Mouse (Mus musculus) left cerebral cortex, adult 2 months (tissue): ENCODE data around the gene Sh2b1. TPM values are rescaled to one million over a fixed set of nuclear protein-coding genes. Genes with fewer than 3 reads are reported as not detected.

Experiments
- DNase-seq, 2 experiments: peaks; one replicate each; pipeline ENCODE4 v3.0.0; 2021 to 2022; ENCODE audit warnings: low spot score in 2 of 2, mixed read lengths in 1 of 2; ENCODE audit errors: extremely low spot score in 1 of 2
- H3K27ac ChIP-seq: fragments of 200-600 bp; 2 replicates; pipeline ENCODE4 v1.8.1; 2022
- H3K4me3 ChIP-seq: fragments of 200-600 bp; 2 replicates; pipeline ENCODE4 v1.8.1; 2022
- CTCF ChIP-seq: fragments of 200-600 bp; IDR thresholded peaks from 2 replicates; pipeline ENCODE4 v1.8.1; 2022; ENCODE audit warnings: antibody characterized with exemption, mild to moderate bottlenecking, moderate library complexity
- intact Hi-C: fragments of 180-260 bp; cut with DNase I; formaldehyde crosslinking; loops from one replicate; pipeline ENCODE4 v1.15.1; 2025
- total RNA-seq, 2 experiments: library from RNA; stranded (reverse); gene quantifications; 2 replicates each; pipeline ENCODE4 v1.2.3; 2021

Gene Sh2b1
- total RNA-seq, 2 experiments from 2014 or later = 76.5 to 78.3 TPM

DNA sequence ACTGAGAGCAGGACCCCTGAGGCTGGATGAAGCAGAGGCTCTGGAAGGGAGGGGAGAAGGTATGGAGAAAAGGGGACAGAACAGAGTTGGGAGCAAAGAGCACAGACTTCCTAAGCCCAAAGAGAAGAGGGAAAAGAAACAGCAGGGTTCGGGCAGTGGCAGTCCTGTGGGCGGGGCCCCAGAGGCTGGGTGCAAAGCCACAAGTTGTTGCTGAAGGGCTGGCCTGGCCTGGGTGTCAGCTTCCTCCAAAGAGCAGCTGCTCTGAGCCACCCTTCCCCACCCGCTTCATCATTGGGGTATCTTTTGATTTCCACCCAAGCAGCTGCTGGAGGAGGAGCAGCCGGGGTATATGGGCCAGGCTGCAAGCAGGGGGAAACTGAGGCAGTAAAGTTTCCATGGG is 11.1 kb downstream of the Sh2b1 start:
- intact Hi-C loops = no loop called here
- no peak overlapping the region for H3K27ac ChIP-seq
- DNase-seq = no peak
- no peak for TF ChIP-seq CTCF
- no peak overlapping the region for H3K4me3 ChIP-seq

DNA sequence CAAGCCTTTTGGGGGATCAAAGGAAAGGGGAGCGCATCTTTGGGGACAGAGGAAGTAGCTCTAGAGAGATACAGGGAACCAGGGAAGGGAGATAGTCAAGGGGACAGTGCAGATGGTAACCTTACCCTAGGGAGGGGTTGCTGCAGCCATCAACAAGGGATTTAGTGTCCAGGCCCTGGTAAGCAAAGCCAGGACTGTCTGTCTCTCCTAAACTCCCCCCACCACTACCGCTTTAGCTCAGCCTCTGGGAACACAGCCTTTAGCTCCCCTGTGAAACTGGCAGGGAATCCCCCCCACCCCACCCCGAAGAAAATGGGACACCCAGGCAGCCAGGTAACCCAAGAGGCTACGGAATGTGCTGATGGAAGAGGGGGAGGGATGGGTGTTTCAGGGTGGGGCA is 11.7 kb downstream of the Sh2b1 start:
- no peak for DNase-seq
- intact Hi-C loops = no loop called here
- Histone ChIP-seq H3K4me3 (no peak overlapping the region), H3K27ac (no peak overlapping the region)
- TF ChIP-seq CTCF = no peak

GRCm38 (mm10) chr7:126463004-126463403 is 12.2 kb downstream of the Sh2b1 start, which contains the start of gene Atp2a1:
Gene Atp2a1, minus strand, starts transcription at chr7:126463108.
- intact Hi-C loops = no loop called here
- no peak for DNase-seq
- Histone ChIP-seq H3K4me3 (no peak within 1 kb of the TSS), H3K27ac (no peak within 1 kb of the TSS)
- TF ChIP-seq CTCF = no peak

DNA sequence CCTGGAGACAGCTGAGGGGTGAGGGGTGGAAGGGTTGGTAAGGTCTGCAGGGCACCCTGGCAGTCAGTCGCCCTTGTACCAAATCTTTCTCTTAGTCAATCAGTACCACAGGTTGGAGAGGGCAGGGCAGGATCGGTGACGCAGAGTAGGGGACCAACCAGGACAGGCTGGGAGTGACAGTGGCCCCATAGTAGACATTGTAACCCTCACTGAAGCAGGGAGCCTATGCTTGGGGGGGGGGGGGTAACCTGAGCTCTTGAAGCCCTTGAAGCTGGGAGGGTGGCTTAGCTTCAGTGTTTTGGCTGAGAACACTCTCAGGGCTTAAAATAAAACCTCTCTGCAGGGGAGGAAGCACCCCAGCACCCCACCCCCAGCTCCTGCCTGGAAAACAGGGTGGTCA is 13.6 kb downstream of the Sh2b1 start:
- intact Hi-C loops = no loop called here
- no peak overlapping the region for H3K4me3 ChIP-seq
- no peak for DNase-seq
- H3K27ac ChIP-seq = no peak overlapping the region
- TF ChIP-seq CTCF = no peak

DNA sequence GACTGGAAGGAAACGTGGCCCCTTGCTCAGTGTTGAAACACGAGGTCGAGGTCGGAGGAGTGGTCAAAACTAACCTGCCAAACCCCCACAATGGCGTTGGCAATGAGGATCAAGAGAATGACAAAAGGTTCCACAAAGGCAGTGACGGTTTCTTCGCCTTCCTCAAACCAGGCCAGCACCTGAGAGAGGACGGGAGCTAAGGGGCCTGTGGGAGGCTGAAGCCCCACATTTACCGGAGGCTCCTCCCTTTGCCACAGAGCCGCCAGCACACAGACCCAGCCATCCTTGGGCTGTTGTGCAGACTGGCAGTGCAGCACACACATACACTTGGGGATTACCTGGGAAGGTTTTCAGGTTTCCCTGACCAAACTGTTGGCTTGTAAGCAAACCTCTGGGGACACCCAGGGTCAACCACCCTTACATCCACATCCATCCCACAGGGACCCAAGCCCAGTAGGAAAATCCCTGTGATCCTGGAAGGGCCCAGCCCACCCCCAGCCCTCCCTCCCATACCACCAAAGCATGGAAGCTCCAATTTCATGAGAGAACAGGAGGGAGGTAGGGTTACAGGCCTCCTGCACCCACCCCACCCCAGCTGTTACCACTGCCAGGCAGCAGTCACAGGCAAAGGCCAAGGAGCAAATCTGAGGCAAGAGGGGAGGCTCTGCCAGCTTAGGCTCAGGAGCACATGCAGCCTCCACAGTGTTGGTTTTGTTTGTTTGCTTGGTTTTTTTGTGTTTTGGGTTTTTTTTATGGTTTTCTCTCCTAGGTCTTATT is 14.4 kb downstream of the Sh2b1 start:
- no peak for DNase-seq
- intact Hi-C loops = no loop called here
- Histone ChIP-seq H3K4me3 (no peak overlapping the region), H3K27ac (no peak overlapping the region)
- no peak for TF ChIP-seq CTCF

- Histone ChIP-seq H3K27ac (no peak overlapping the region), H3K4me3 (no peak overlapping the region)
- TF ChIP-seq CTCF = no peak
- intact Hi-C loops = loop anchor here (5.0 kb wide), 1 partner anchor 127 kb away; no protein-coding TSS in a partner anchor
- no peak for DNase-seq
Measured at GRCm38 (mm10) chr7:126458844-126459618, 16.2 kb downstream of the Sh2b1 start.

GRCm38 (mm10) chr7:126458225-126458624 is 17.0 kb downstream of the Sh2b1 start:
- intact Hi-C loops = loop anchor here (5.0 kb wide), 1 partner anchor 126 kb away; no protein-coding TSS in a partner anchor
- no peak overlapping the region for H3K27ac ChIP-seq
- DNase-seq = no peak
- H3K4me3 ChIP-seq = no peak overlapping the region
- TF ChIP-seq CTCF = no peak

DNA sequence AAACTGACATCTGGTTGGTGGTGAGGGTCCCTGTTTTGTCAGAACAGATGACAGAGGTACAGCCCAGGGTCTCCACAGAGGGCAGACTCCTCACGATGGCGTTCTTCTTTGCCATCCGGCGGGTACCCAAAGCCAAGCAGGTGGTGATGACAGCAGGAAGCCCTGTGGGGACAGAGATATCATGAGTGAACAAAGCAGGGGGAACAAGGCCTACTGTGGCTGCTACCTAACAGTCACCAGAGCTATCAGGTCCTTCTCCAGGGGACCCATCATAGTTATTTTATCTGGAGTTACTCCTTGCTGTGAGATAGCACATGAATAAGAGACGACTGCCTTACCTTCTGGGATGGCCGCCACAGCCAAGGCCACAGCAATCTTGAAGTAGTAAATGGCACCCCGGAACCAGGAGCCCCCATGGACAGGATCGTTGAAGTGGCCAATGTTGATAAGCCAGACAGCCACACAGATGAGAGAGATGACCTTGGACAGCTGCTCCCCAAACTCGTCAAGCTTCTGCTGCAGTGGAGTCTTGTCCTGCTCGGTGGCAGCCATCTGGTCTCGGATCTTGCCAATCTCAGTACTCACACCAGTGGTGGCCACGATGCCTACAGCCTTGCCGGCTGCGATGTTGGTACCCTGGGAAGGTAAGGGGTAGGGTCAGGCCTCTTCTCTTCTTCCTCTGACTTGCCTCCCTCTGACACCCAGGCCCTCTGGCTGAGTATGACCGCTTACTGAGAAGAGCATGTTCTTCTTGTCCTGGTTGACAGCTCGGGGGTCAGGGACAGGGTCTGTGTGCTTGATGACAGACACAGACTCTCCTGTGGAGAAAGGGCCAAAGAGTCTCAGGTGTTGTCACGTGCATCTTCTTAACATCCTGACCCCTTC is 18.6 kb downstream of the Sh2b1 start:
- no peak for DNase-seq
- no peak overlapping the region for H3K4me3 ChIP-seq
- no peak overlapping the region for H3K27ac ChIP-seq
- TF ChIP-seq CTCF = no peak
- intact Hi-C loops = loop anchor here (5.0 kb wide), 1 partner anchor 124 kb away; no protein-coding TSS in a partner anchor

- intact Hi-C loops = loop anchor here (5.0 kb wide), 1 partner anchor 123 kb away; no protein-coding TSS in a partner anchor
- no peak for TF ChIP-seq CTCF
- Histone ChIP-seq H3K4me3 (no peak overlapping the region), H3K27ac (no peak overlapping the region)
- DNase-seq = no peak
Measured at GRCm38 (mm10) chr7:126455242-126455641, 20.0 kb downstream of the Sh2b1 start.

GRCm38 (mm10) chr7:126453861-126454260 is 21.4 kb downstream of the Sh2b1 start:
- no peak for TF ChIP-seq CTCF
- H3K4me3 ChIP-seq = no peak overlapping the region

DNA sequence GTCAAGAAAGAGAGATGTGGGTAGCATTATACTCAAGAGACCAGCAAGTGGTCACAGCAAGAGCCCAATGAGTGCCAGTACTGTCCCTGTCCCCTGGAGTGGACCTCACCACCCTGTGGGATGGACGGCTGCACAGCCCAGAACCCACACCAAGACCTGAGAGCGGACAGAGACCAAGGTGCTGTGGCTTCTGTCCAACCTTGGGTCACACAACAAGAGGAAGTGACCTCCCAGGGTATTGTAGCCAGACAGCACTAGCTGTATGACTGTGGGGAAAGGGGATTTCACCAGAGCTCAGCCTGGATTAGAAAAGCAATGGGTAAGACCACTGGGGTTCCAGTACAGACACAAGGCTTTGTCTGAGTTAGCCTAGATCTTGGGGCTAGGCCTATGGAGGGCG is 23.0 kb downstream of the Sh2b1 start:
- no peak overlapping the region for H3K27ac ChIP-seq
- intact Hi-C loops = no loop called here
- DNase-seq = no peak
- no peak for TF ChIP-seq CTCF
- H3K4me3 ChIP-seq = no peak overlapping the region

More at GRCm38 (mm10) chr7:126453861-126454260, 21.4 kb downstream of the Sh2b1 start:
- intact Hi-C loops = no loop called here
- no peak for DNase-seq
- H3K27ac ChIP-seq = no peak overlapping the region
